Mouse (Mus musculus): ENCODE results near the gene Ttll10.

The Ttll10 gene

GRCm38 (mm10) chr4:156059261-156059660, at the start of gene Ttll10:
Gene Ttll10 (minus strand): TSS chr4:156059414.
- DNase-seq = no peak

GRCm38 (mm10) chr4:156103342-156103741, 44.1 kb upstream of the Ttll10 start:
- no peak for DNase-seq

GRCm38 (mm10) chr4:156101481-156101903, 42.3 kb upstream of the Ttll10 start:
- peak; percentile 11 to 37 for DNase-seq

GRCm38 (mm10) chr4:156100501-156100900, 41.3 kb upstream of the Ttll10 start:
- DNase-seq = no peak

GRCm38 (mm10) chr4:156099427-156099826, 40.2 kb upstream of the Ttll10 start:
- no peak for DNase-seq

GRCm38 (mm10) chr4:156097770-156098366, 38.7 kb upstream of the Ttll10 start:
- no peak for DNase-seq

- DNase-seq = no peak
Measured at GRCm38 (mm10) chr4:156096191-156096590, 37.0 kb upstream of the Ttll10 start.

- DNase-seq = no peak
Measured at GRCm38 (mm10) chr4:156093758-156094157, 34.5 kb upstream of the Ttll10 start.

- no peak for DNase-seq
Measured at GRCm38 (mm10) chr4:156092765-156093164, 33.6 kb upstream of the Ttll10 start.

GRCm38 (mm10) chr4:156091236-156091635, 32.0 kb upstream of the Ttll10 start:
- DNase-seq = no peak

- DNase-seq = no peak
Measured at GRCm38 (mm10) chr4:156087398-156088087, 28.3 kb upstream of the Ttll10 start.

- DNase-seq = no peak
Measured at GRCm38 (mm10) chr4:156085256-156085655, 26.0 kb upstream of the Ttll10 start.

GRCm38 (mm10) chr4:156084096-156084879, 25.1 kb upstream of the Ttll10 start:
- DNase-seq = no peak

GRCm38 (mm10) chr4:156083348-156083747, 24.1 kb upstream of the Ttll10 start:
- DNase-seq = peak; percentile 66

GRCm38 (mm10) chr4:156082621-156083234, 23.5 kb upstream of the Ttll10 start:
- no peak for DNase-seq

GRCm38 (mm10) chr4:156077499-156078301, 18.5 kb upstream of the Ttll10 start:
- DNase-seq = peak; percentile 57 to 59

- no peak for DNase-seq
Measured at GRCm38 (mm10) chr4:156076911-156077382, 17.7 kb upstream of the Ttll10 start.

GRCm38 (mm10) chr4:156070716-156071115, 11.5 kb upstream of the Ttll10 start:
- DNase-seq = no peak

- DNase-seq = no peak
Measured at GRCm38 (mm10) chr4:156070276-156070675, 11.1 kb upstream of the Ttll10 start.

- DNase-seq = no peak
Measured at GRCm38 (mm10) chr4:156069701-156070100, 10.5 kb upstream of the Ttll10 start.

- no peak for DNase-seq
Measured at GRCm38 (mm10) chr4:156067256-156067949, 8.2 kb upstream of the Ttll10 start.
